Mouse (Mus musculus): ENCODE data around the gene Bend7. TPM values are rescaled to one million over a fixed set of nuclear protein-coding genes. Genes with fewer than 3 reads are reported as not detected.

Gene Bend7
- polyA plus RNA-seq, 1 experiment, result not detected

- no peak for TF ChIP-seq MYOG (IDR thresholded peaks at IDR 0.05; ENCODE audit: control insufficient read depth, extremely low read depth, insufficient read length)
- TF ChIP-seq CTCF (IDR thresholded peaks at IDR 0.05; ENCODE audit: control insufficient read depth, insufficient read depth, insufficient read length), result no peak
- TF ChIP-seq CEBPB (IDR thresholded peaks at IDR 0.05; ENCODE audit: low read depth), result no peak
- TF ChIP-seq USF1 (IDR thresholded peaks at IDR 0.05; ENCODE audit: low read depth), result no peak
- no peak for TF ChIP-seq MAX (IDR thresholded peaks at IDR 0.05)
- no peak for TF ChIP-seq MYOD1 (IDR thresholded peaks at IDR 0.05; ENCODE audit: control insufficient read depth, insufficient read length, low read depth)
- no peak for TF ChIP-seq FOSL1 (IDR thresholded peaks at IDR 0.05; ENCODE audit: insufficient read depth, low read length, poor library complexity, severe bottlenecking)
- Histone ChIP-seq H3K4me3 (ENCODE audit: insufficient read depth, poor library complexity, severe bottlenecking) (no peak overlapping the region), H3K27me3 (ENCODE audit: control insufficient read depth, insufficient read depth, insufficient read length) (peaks cover 36% of the 10 kb centered on the region), H3K79me3 (ENCODE audit: low read depth) (no peaks in the 10 kb centered on the region), H3K79me2 (ENCODE audit: control insufficient read depth, insufficient read depth) (no peaks in the 10 kb centered on the region), H3ac (ENCODE audit: control insufficient read depth, insufficient read length, low read depth) (no peak overlapping the region), H3K36me3 (ENCODE audit: control insufficient read depth, insufficient read depth) (no peaks in the 10 kb centered on the region)
These were observed 64.0 kb downstream of the Bend7 start for GRCm38 (mm10) chr2:4781641-4782040.

- H3K79me2 ChIP-seq (ENCODE audit: control insufficient read depth, insufficient read depth), result no peaks in the 10 kb centered on the region
- no peaks in the 10 kb centered on the region for H3K36me3 ChIP-seq (ENCODE audit: control insufficient read depth, insufficient read depth)
- H3ac ChIP-seq (ENCODE audit: control insufficient read depth, insufficient read length, low read depth), result no peak overlapping the region
- TF ChIP-seq MYOD1 (IDR thresholded peaks at IDR 0.05; ENCODE audit: control insufficient read depth, insufficient read length, low read depth) (no peak), MYOG (IDR thresholded peaks at IDR 0.05; ENCODE audit: control insufficient read depth, extremely low read depth, insufficient read length) (no peak)
- H3K79me3 ChIP-seq (ENCODE audit: low read depth), result no peaks in the 10 kb centered on the region
- peaks cover 38% of the 10 kb centered on the region for H3K27me3 ChIP-seq (ENCODE audit: control insufficient read depth, insufficient read depth, insufficient read length)
- H3K4me3 ChIP-seq (ENCODE audit: insufficient read depth, poor library complexity, severe bottlenecking), result no peak overlapping the region
These were observed 64.8 kb downstream of the Bend7 start for GRCm38 (mm10) chr2:4782401-4782800.

GRCm38 (mm10) chr2:4782809-4783641 lies 65.4 kb downstream of the Bend7 start:
- H3K36me3 ChIP-seq (ENCODE audit: control insufficient read depth, insufficient read depth), result no peaks in the 10 kb centered on the region
- peaks cover 39% of the 10 kb centered on the region for H3K27me3 ChIP-seq (ENCODE audit: control insufficient read depth, insufficient read depth, insufficient read length)
- H3K4me3 ChIP-seq (ENCODE audit: insufficient read depth, poor library complexity, severe bottlenecking), result no peak overlapping the region
- H3K79me3 ChIP-seq (ENCODE audit: low read depth), result no peaks in the 10 kb centered on the region
- no peaks in the 10 kb centered on the region for H3K79me2 ChIP-seq (ENCODE audit: control insufficient read depth, insufficient read depth)
- TF ChIP-seq MYOG (IDR thresholded peaks at IDR 0.05; ENCODE audit: control insufficient read depth, extremely low read depth, insufficient read length) (no peak), USF1 (IDR thresholded peaks at IDR 0.05; ENCODE audit: low read depth) (no peak)
- H3ac ChIP-seq (ENCODE audit: control insufficient read depth, insufficient read length, low read depth), result no peak overlapping the region

GRCm38 (mm10) chr2:4784012-4784411 lies 66.4 kb downstream of the Bend7 start:
- Histone ChIP-seq H3K36me3 (ENCODE audit: control insufficient read depth, insufficient read depth) (no peaks in the 10 kb centered on the region), H3K79me3 (ENCODE audit: low read depth) (no peaks in the 10 kb centered on the region), H3K79me2 (ENCODE audit: control insufficient read depth, insufficient read depth) (no peaks in the 10 kb centered on the region), H3K4me3 (ENCODE audit: insufficient read depth, poor library complexity, severe bottlenecking) (no peak overlapping the region), H3ac (ENCODE audit: control insufficient read depth, insufficient read length, low read depth) (no peak overlapping the region), H3K27me3 (ENCODE audit: control insufficient read depth, insufficient read depth, insufficient read length) (peaks cover 41% of the 10 kb centered on the region)
- no peak for TF ChIP-seq MYOD1 (IDR thresholded peaks at IDR 0.05; ENCODE audit: control insufficient read depth, insufficient read length, low read depth)
- no peak for TF ChIP-seq MYOG (IDR thresholded peaks at IDR 0.05; ENCODE audit: control insufficient read depth, extremely low read depth, insufficient read length)
- no peak for TF ChIP-seq CEBPB (IDR thresholded peaks at IDR 0.05; ENCODE audit: low read depth)
- no peak for TF ChIP-seq USF1 (IDR thresholded peaks at IDR 0.05; ENCODE audit: low read depth)
- no peak for TF ChIP-seq FOSL1 (IDR thresholded peaks at IDR 0.05; ENCODE audit: insufficient read depth, low read length, poor library complexity, severe bottlenecking)
- no peak for TF ChIP-seq CTCF (IDR thresholded peaks at IDR 0.05; ENCODE audit: control insufficient read depth, insufficient read depth, insufficient read length)
- no peak for TF ChIP-seq MAX (IDR thresholded peaks at IDR 0.05)

- Histone ChIP-seq H3ac (ENCODE audit: control insufficient read depth, insufficient read length, low read depth) (no peak overlapping the region), H3K79me2 (ENCODE audit: control insufficient read depth, insufficient read depth) (no peaks in the 10 kb centered on the region), H3K4me3 (ENCODE audit: insufficient read depth, poor library complexity, severe bottlenecking) (no peak overlapping the region), H3K27me3 (ENCODE audit: control insufficient read depth, insufficient read depth, insufficient read length) (peaks cover 40% of the 10 kb centered on the region), H3K79me3 (ENCODE audit: low read depth) (no peaks in the 10 kb centered on the region), H3K36me3 (ENCODE audit: control insufficient read depth, insufficient read depth) (no peaks in the 10 kb centered on the region)
- TF ChIP-seq MYOD1 (IDR thresholded peaks at IDR 0.05; ENCODE audit: control insufficient read depth, insufficient read length, low read depth) (no peak), CEBPB (IDR thresholded peaks at IDR 0.05; ENCODE audit: low read depth) (no peak), MAX (IDR thresholded peaks at IDR 0.05) (no peak), USF1 (IDR thresholded peaks at IDR 0.05; ENCODE audit: low read depth) (no peak), FOSL1 (IDR thresholded peaks at IDR 0.05; ENCODE audit: insufficient read depth, low read length, poor library complexity, severe bottlenecking) (no peak), MYOG (IDR thresholded peaks at IDR 0.05; ENCODE audit: control insufficient read depth, extremely low read depth, insufficient read length) (no peak), CTCF (IDR thresholded peaks at IDR 0.05; ENCODE audit: control insufficient read depth, insufficient read depth, insufficient read length) (no peak)
These were observed 67.4 kb downstream of the Bend7 start for GRCm38 (mm10) chr2:4785016-4785415.

- no peak overlapping the region for H3ac ChIP-seq (ENCODE audit: control insufficient read depth, insufficient read length, low read depth)
These were observed 69.6 kb downstream of the Bend7 start for GRCm38 (mm10) chr2:4787223-4787622.

More at GRCm38 (mm10) chr2:4787223-4787622, 69.6 kb downstream of the Bend7 start:
- no peak overlapping the region for H3K4me3 ChIP-seq (ENCODE audit: insufficient read depth, poor library complexity, severe bottlenecking)
- H3K27me3 ChIP-seq (ENCODE audit: control insufficient read depth, insufficient read depth, insufficient read length), result peaks cover 56% of the 10 kb centered on the region
- no peaks in the 10 kb centered on the region for H3K79me3 ChIP-seq (ENCODE audit: low read depth)
- TF ChIP-seq MYOG (IDR thresholded peaks at IDR 0.05; ENCODE audit: control insufficient read depth, extremely low read depth, insufficient read length) (no peak), CEBPB (IDR thresholded peaks at IDR 0.05; ENCODE audit: low read depth) (no peak), MYOD1 (IDR thresholded peaks at IDR 0.05; ENCODE audit: control insufficient read depth, insufficient read length, low read depth) (no peak), USF1 (IDR thresholded peaks at IDR 0.05; ENCODE audit: low read depth) (no peak), FOSL1 (IDR thresholded peaks at IDR 0.05; ENCODE audit: insufficient read depth, low read length, poor library complexity, severe bottlenecking) (no peak), CTCF (IDR thresholded peaks at IDR 0.05; ENCODE audit: control insufficient read depth, insufficient read depth, insufficient read length) (no peak), MAX (IDR thresholded peaks at IDR 0.05) (no peak)
- no peaks in the 10 kb centered on the region for H3K79me2 ChIP-seq (ENCODE audit: control insufficient read depth, insufficient read depth)
- H3K36me3 ChIP-seq (ENCODE audit: control insufficient read depth, insufficient read depth), result no peaks in the 10 kb centered on the region

All from C2C12 (cell line).